Mouse (Mus musculus) neural tube, embryonic 11.5 days (tissue): ENCODE measurements around the gene Ndufs4. TPM values are rescaled to one million over a fixed set of nuclear protein-coding genes. Genes with fewer than 3 reads are reported as not detected.

Experiments
- ATAC-seq: fragments of 200-750 bp; cut with Nextera tagmentation; 2 replicates; pipeline ENCODE4 v1.8.0; 2017; ENCODE audit warnings: moderate number of reproducible peaks, mild to moderate bottlenecking, moderate TSS enrichment, moderate library complexity; ENCODE audit not compliant: insufficient read depth, low FRiP score, low TSS enrichment
- DNase-seq: peaks from one replicate; pipeline ENCODE4 v3.0.0-alpha.2; 2015; ENCODE audit warnings: low spot score
- H3K27ac ChIP-seq: fragments of 300-500 bp; sonication (generic); 2 replicates; pipeline ENCODE4 v1.5.1; 2014; ENCODE audit warnings: low read depth, mild to moderate bottlenecking, low read length
- H3K27me3 ChIP-seq: fragments of 300-500 bp; sonication (generic); 2 replicates; pipeline ENCODE4 v1.6.1; 2014; ENCODE audit warnings: mild to moderate bottlenecking, low read length, mixed read lengths; ENCODE audit not compliant: control insufficient read depth, insufficient read depth
- H3K36me3 ChIP-seq: fragments of 300-500 bp; sonication (generic); 2 replicates; pipeline ENCODE4 v1.6.1; 2014; ENCODE audit warnings: mild to moderate bottlenecking, low read length, moderate library complexity, mixed read lengths; ENCODE audit not compliant: control insufficient read depth, insufficient read depth
- H3K4me1 ChIP-seq: fragments of 300-500 bp; sonication (generic); 2 replicates; pipeline ENCODE4 v1.6.1; 2014; ENCODE audit warnings: low read length, mixed read lengths; ENCODE audit not compliant: control insufficient read depth, insufficient read depth
- H3K4me2 ChIP-seq: fragments of 300-500 bp; sonication (generic); 2 replicates; pipeline ENCODE4 v1.6.1; 2014; ENCODE audit warnings: low read depth, mild to moderate bottlenecking, moderate library complexity
- H3K4me3 ChIP-seq: fragments of 300-500 bp; sonication (generic); 2 replicates; pipeline ENCODE4 v1.5.1; 2014; ENCODE audit warnings: low read depth, low read length
- H3K9ac ChIP-seq: fragments of 300-500 bp; sonication (generic); 2 replicates; pipeline ENCODE4 v1.6.1; 2014; ENCODE audit warnings: mild to moderate bottlenecking, low read length
- H3K9me3 ChIP-seq: fragments of 300-500 bp; sonication (generic); 2 replicates; pipeline ENCODE4 v1.6.1; 2016; ENCODE audit warnings: low read length; ENCODE audit not compliant: control insufficient read depth
- WGBS: fragments of 180-500 bp; shearing (Covaris S2); extraction: QIAGEN DNeasy Blood & Tissue Kit; methylation state at CpG from one replicate; pipeline ENCODE4 v1.1.7; 2014; 5-methylcytosine and 5-hydroxymethylcytosine counted together
- polyA plus RNA-seq: library from polyadenylated mRNA; unstranded; fragments of >200 nt; fragmentation: Nextera tagmentation; extraction: Ambion mirVana; gene quantifications from 2 replicates; pipeline ENCODE4 v1.2.1, GENCODE M21; 2014

The Ndufs4 gene
- 287 and 312 TPM in 2 replicates for polyA plus RNA-seq

GRCm38 (mm10) chr13:114388211-114388965 is at the start of gene Ndufs4:
Gene Ndufs4 (minus strand): TSS chr13:114388258.
- H3K9me3 ChIP-seq: no peaks in the 10 kb centered on the region
- H3K27ac ChIP-seq: peak within 1 kb of the TSS; percentile 28; the same call in 1 of the 2 replicates
- peak within 1 kb of the TSS; percentile 77 for H3K9ac ChIP-seq
- H3K4me3 ChIP-seq: peak within 1 kb of the TSS; percentile 77
- no peaks in the 10 kb centered on the region for H3K27me3 ChIP-seq
- peak within 1 kb of the TSS; percentile 73 for H3K4me2 ChIP-seq
- DNase-seq (no peak), ATAC-seq (no peak)
- no peaks in the 10 kb centered on the region for H3K4me1 ChIP-seq
- H3K36me3 ChIP-seq: no peaks in the 10 kb centered on the region
- 48% methylated on average over 13 of the region's 13 CpGs for WGBS

- Histone ChIP-seq H3K9ac (no peak overlapping the region), H3K9me3 (no peaks in the 10 kb centered on the region), H3K36me3 (no peaks in the 10 kb centered on the region), H3K27me3 (no peaks in the 10 kb centered on the region), H3K4me1 (no peaks in the 10 kb centered on the region), H3K27ac (no peak overlapping the region), H3K4me2 (no peak overlapping the region), H3K4me3 (no peak overlapping the region)
- ATAC-seq (no peak), DNase-seq (no peak)
- WGBS: 85% methylated on average over 5 of the region's 5 CpGs
Observed at GRCm38 (mm10) chr13:114432491-114432890, 44.4 kb upstream of the Ndufs4 start.

- Histone ChIP-seq H3K9ac (no peak overlapping the region), H3K9me3 (no peaks in the 10 kb centered on the region), H3K4me1 (no peaks in the 10 kb centered on the region), H3K27me3 (no peaks in the 10 kb centered on the region), H3K4me2 (no peak overlapping the region), H3K27ac (no peak overlapping the region), H3K4me3 (no peak overlapping the region), H3K36me3 (no peaks in the 10 kb centered on the region)
- WGBS: 96% methylated on average over 5 of the region's 5 CpGs
- DNase-seq: no peak
- no peak for ATAC-seq
Observed at GRCm38 (mm10) chr13:114425230-114425629, 37.2 kb upstream of the Ndufs4 start.

GRCm38 (mm10) chr13:114420235-114420634 is 32.2 kb upstream of the Ndufs4 start:
- Histone ChIP-seq H3K4me2 (no peak overlapping the region), H3K4me1 (no peaks in the 10 kb centered on the region), H3K9ac (no peak overlapping the region), H3K36me3 (no peaks in the 10 kb centered on the region), H3K27ac (no peak overlapping the region), H3K9me3 (no peaks in the 10 kb centered on the region), H3K27me3 (no peaks in the 10 kb centered on the region), H3K4me3 (no peak overlapping the region)
- ATAC-seq: no peak
- WGBS: 89% methylated on average over 8 of the region's 8 CpGs
- DNase-seq: no peak

GRCm38 (mm10) chr13:114419364-114419763 is 31.3 kb upstream of the Ndufs4 start:
- no peak overlapping the region for H3K4me2 ChIP-seq
- no peaks in the 10 kb centered on the region for H3K27me3 ChIP-seq
- H3K4me3 ChIP-seq: no peak overlapping the region
- ATAC-seq (no peak), DNase-seq (no peak)
- no peaks in the 10 kb centered on the region for H3K36me3 ChIP-seq
- H3K9me3 ChIP-seq: no peaks in the 10 kb centered on the region
- WGBS: 68% methylated on average over 3 of the region's 3 CpGs
- no peaks in the 10 kb centered on the region for H3K4me1 ChIP-seq
- H3K9ac ChIP-seq: no peak overlapping the region
- no peak overlapping the region for H3K27ac ChIP-seq

- H3K36me3 ChIP-seq: no peaks in the 10 kb centered on the region
- no peak overlapping the region for H3K27ac ChIP-seq
- no peak for ATAC-seq
- H3K4me2 ChIP-seq: no peak overlapping the region
- H3K4me3 ChIP-seq: no peak overlapping the region
- H3K9ac ChIP-seq: no peak overlapping the region
- no peaks in the 10 kb centered on the region for H3K27me3 ChIP-seq
- DNase-seq: no peak
- H3K4me1 ChIP-seq: no peaks in the 10 kb centered on the region
- H3K9me3 ChIP-seq: no peaks in the 10 kb centered on the region
Observed at GRCm38 (mm10) chr13:114412326-114412725, 24.3 kb upstream of the Ndufs4 start.

- DNase-seq (no peak), ATAC-seq (no peak)
- Histone ChIP-seq H3K9ac (no peak overlapping the region), H3K4me1 (no peaks in the 10 kb centered on the region), H3K36me3 (no peaks in the 10 kb centered on the region), H3K4me3 (no peak overlapping the region), H3K9me3 (no peaks in the 10 kb centered on the region), H3K27ac (no peak overlapping the region), H3K4me2 (no peak overlapping the region), H3K27me3 (no peaks in the 10 kb centered on the region)
- WGBS: 8% methylated on average over 5 of the region's 5 CpGs
Observed at GRCm38 (mm10) chr13:114406866-114407265, 18.8 kb upstream of the Ndufs4 start.

GRCm38 (mm10) chr13:114406424-114406823 is 18.4 kb upstream of the Ndufs4 start:
- H3K9me3 ChIP-seq: no peaks in the 10 kb centered on the region
- no peak overlapping the region for H3K9ac ChIP-seq
- DNase-seq (no peak), ATAC-seq (peak; percentile 81; the same call in 1 of the 2 replicates)
- no peak overlapping the region for H3K4me2 ChIP-seq
- no peaks in the 10 kb centered on the region for H3K4me1 ChIP-seq
- no peak overlapping the region for H3K4me3 ChIP-seq
- H3K27ac ChIP-seq: no peak overlapping the region
- H3K36me3 ChIP-seq: no peaks in the 10 kb centered on the region
- 12% methylated on average over 5 of the region's 5 CpGs for WGBS
- no peaks in the 10 kb centered on the region for H3K27me3 ChIP-seq

GRCm38 (mm10) chr13:114405100-114405715 is 17.1 kb upstream of the Ndufs4 start:
- 91% methylated on average over 9 of the region's 9 CpGs for WGBS
- Histone ChIP-seq H3K4me3 (no peak overlapping the region), H3K27me3 (no peaks in the 10 kb centered on the region), H3K9ac (no peak overlapping the region), H3K4me1 (no peaks in the 10 kb centered on the region), H3K4me2 (no peak overlapping the region), H3K27ac (no peak overlapping the region), H3K36me3 (no peaks in the 10 kb centered on the region), H3K9me3 (no peaks in the 10 kb centered on the region)
- DNase-seq (no peak), ATAC-seq (no peak)
